Mouse (Mus musculus) v-Abl transformed pro-B cells (cell line): ENCODE results near the gene Higd2a.

ENCODE experiments used
- in situ Hi-C, 2 experiments: fragments of 400-800 bp; cut with MboI; formaldehyde crosslinking; loops; one replicate each; pipeline ENCODE4 v1.15.1; 2025; ENCODE audit not compliant: unreplicated experiment in 2 of 2

Higd2a gene

GRCm38 (mm10) chr13:54581385-54581784 is 8.6 kb upstream of the Higd2a start:
- in situ Hi-C loops: no loop called here

- in situ Hi-C loops: no loop called here
These were observed 7.9 kb upstream of the Higd2a start for GRCm38 (mm10) chr13:54582126-54582525.

GRCm38 (mm10) chr13:54582860-54583259 is 7.1 kb upstream of the Higd2a start:
- in situ Hi-C loops: no loop called here

GRCm38 (mm10) chr13:54585831-54586230 is 4.2 kb upstream of the Higd2a start:
- in situ Hi-C loops: no loop called here

- in situ Hi-C loops: no loop called here
These were observed 502 bp upstream of the Higd2a start for GRCm38 (mm10) chr13:54589414-54589995.

GRCm38 (mm10) chr13:54591776-54592356 is 1.9 kb downstream of the Higd2a start:
- in situ Hi-C loops: no loop called here

- in situ Hi-C loops: no loop called here
These were observed 3.6 kb downstream of the Higd2a start for GRCm38 (mm10) chr13:54593617-54594016.

- in situ Hi-C loops: no loop called here
These were observed 6.2 kb downstream of the Higd2a start for GRCm38 (mm10) chr13:54596107-54596690.

- in situ Hi-C loops: no loop called here
These were observed 6.9 kb downstream of the Higd2a start for GRCm38 (mm10) chr13:54596870-54597269.

- in situ Hi-C loops: no loop called here
These were observed 8.7 kb downstream of the Higd2a start for GRCm38 (mm10) chr13:54598622-54599143.

GRCm38 (mm10) chr13:54602639-54603111 is 12.7 kb downstream of the Higd2a start:
- in situ Hi-C loops: loop anchor here (25.0 kb wide), 2 partner anchors 140 to 815 kb away; partner anchors contain the start of gene Thoc3 (in 1 of the 2)

- in situ Hi-C loops: loop anchor here (25.0 kb wide), 2 partner anchors 141 to 816 kb away; partner anchors contain the start of gene Thoc3 (in 1 of the 2)
These were observed 13.5 kb downstream of the Higd2a start for GRCm38 (mm10) chr13:54603501-54603900.

GRCm38 (mm10) chr13:54604221-54604620 is 14.2 kb downstream of the Higd2a start:
- in situ Hi-C loops: loop anchor here (25.0 kb wide), 2 partner anchors 142 to 817 kb away; partner anchors contain the start of gene Thoc3 (in 1 of the 2)

GRCm38 (mm10) chr13:54605426-54605825 is 15.4 kb downstream of the Higd2a start:
- in situ Hi-C loops: loop anchor here (25.0 kb wide), 2 partner anchors 143 to 818 kb away; partner anchors contain the start of gene Thoc3 (in 1 of the 2)

- in situ Hi-C loops: loop anchor here (25.0 kb wide), 2 partner anchors 145 to 820 kb away; partner anchors contain the start of gene Thoc3 (in 1 of the 2)
These were observed 17.2 kb downstream of the Higd2a start for GRCm38 (mm10) chr13:54607204-54607603.

GRCm38 (mm10) chr13:54608002-54608401 is 18.0 kb downstream of the Higd2a start:
- in situ Hi-C loops: loop anchor here (25.0 kb wide), 2 partner anchors 146 to 821 kb away; partner anchors contain the start of gene Thoc3 (in 1 of the 2)

GRCm38 (mm10) chr13:54608666-54609065 is 18.7 kb downstream of the Higd2a start:
- in situ Hi-C loops: loop anchor here (25.0 kb wide), 2 partner anchors 146 to 821 kb away; partner anchors contain the start of gene Thoc3 (in 1 of the 2)

- in situ Hi-C loops: loop anchor here (25.0 kb wide), 2 partner anchors 147 to 822 kb away; partner anchors contain the start of gene Thoc3 (in 1 of the 2)
These were observed 19.3 kb downstream of the Higd2a start for GRCm38 (mm10) chr13:54609301-54609700.

- in situ Hi-C loops: loop anchor here (25.0 kb wide), 2 partner anchors 148 to 823 kb away; partner anchors contain the start of gene Thoc3 (in 1 of the 2)
These were observed 20.6 kb downstream of the Higd2a start for GRCm38 (mm10) chr13:54610613-54610971.

GRCm38 (mm10) chr13:54610972-54611754 is 21.2 kb downstream of the Higd2a start, which contains the start of gene Cltb:
Gene Cltb, minus strand, starts transcription at chr13:54611344.
- in situ Hi-C loops: loop anchor here (25.0 kb wide), 2 partner anchors 149 to 824 kb away; partner anchors contain the start of gene Thoc3 (in 1 of the 2)
